Mouse (Mus musculus): ENCODE data around the gene Zfp3. TPM values are rescaled to one million over a fixed set of nuclear protein-coding genes. Genes with fewer than 3 reads are reported as not detected.
"Not testable (repeated sequence)": the region's sequence is repeated elsewhere in the genome, so short reads cannot be mapped to it uniquely, and the experiment has no call there.

Zfp3 gene
- total and polyA plus RNA-seq, 3 experiments = 2.8 to 12.8 (median 5.6) TPM

GRCm38 (mm10) chr11:70762641-70763040, 1.4 kb upstream of the Zfp3 start:
- Histone ChIP-seq H3K4me3 (ENCODE audit: low read depth, low read length) (no peak overlapping the region), H3K9me3 (replicated peaks) (no peaks in the 10 kb centered on the region), H3K36me3 (replicated peaks) (peaks cover 15% of the 10 kb centered on the region), H3K4me1 (ENCODE audit: insufficient read depth, low read depth, low read length) (peaks cover 22% of the 10 kb centered on the region), H3K27me3 (ENCODE audit: insufficient read depth, low read length) (peaks cover 12% of the 10 kb centered on the region)
- ATAC-seq (ENCODE audit: extremely low read depth, insufficient number of reproducible peaks, low FRiP score, poor library complexity, severe bottlenecking) (no peak), DNase-seq (ENCODE audit: low spot score) (no peak)
- no peak for TF ChIP-seq POLR2AphosphoS5 (IDR thresholded peaks at IDR 0.05; ENCODE audit: insufficient replicate concordance, low read depth, low read length)
- no peak for TF ChIP-seq TAL1 (conservative IDR thresholded peaks at IDR 0.05; ENCODE audit: low read depth, low read length)
- no peak for TF ChIP-seq GATA1 (IDR thresholded peaks at IDR 0.05; ENCODE audit: borderline replicate concordance, low read length)
- no peak for TF ChIP-seq GATA2 (IDR thresholded peaks at IDR 0.05; ENCODE audit: borderline replicate concordance, low read depth, low read length)
- no peak for TF ChIP-seq CTCF (IDR thresholded peaks at IDR 0.05; ENCODE audit: low read depth, low read length)

DNA sequence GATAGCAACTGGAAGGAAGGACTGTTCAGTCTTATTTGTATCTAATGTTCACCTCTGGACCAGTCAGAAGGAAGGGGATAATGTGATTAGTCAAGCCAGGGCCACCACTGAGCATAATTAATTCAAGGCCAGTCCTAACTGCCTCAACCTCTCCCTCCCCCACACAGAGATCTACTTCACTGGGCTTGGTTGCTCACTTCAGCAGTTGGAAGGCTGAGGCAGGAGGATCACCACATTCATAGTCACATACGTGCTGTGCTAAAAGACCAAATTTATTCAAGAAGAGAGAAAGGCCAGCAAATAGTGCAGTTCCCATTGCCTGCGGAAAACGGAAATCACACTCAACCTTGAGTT, 450 bp upstream of the Zfp3 start:
- peaks cover 23% of the 10 kb centered on the region for H3K36me3 ChIP-seq (replicated peaks)
- no peak for TF ChIP-seq TAL1 (conservative IDR thresholded peaks at IDR 0.05; ENCODE audit: low read depth, low read length)
- no peak for TF ChIP-seq GATA2 (IDR thresholded peaks at IDR 0.05; ENCODE audit: borderline replicate concordance, low read depth, low read length)
- TF ChIP-seq GATA1 (IDR thresholded peaks at IDR 0.05; ENCODE audit: borderline replicate concordance, low read length) = no peak
- no peak for TF ChIP-seq POLR2AphosphoS5 (IDR thresholded peaks at IDR 0.05; ENCODE audit: insufficient replicate concordance, low read depth, low read length)
- TF ChIP-seq CTCF (IDR thresholded peaks at IDR 0.05; ENCODE audit: low read depth, low read length) = no peak
- no peaks in the 10 kb centered on the region for H3K9me3 ChIP-seq (replicated peaks)
- peak overlapping the region; percentile 81 for H3K4me3 ChIP-seq (ENCODE audit: low read depth, low read length)
- ATAC-seq (ENCODE audit: extremely low read depth, insufficient number of reproducible peaks, low FRiP score, poor library complexity, severe bottlenecking) (no peak), DNase-seq (ENCODE audit: low spot score) (peak; percentile 7)
- H3K4me1 ChIP-seq (ENCODE audit: insufficient read depth, low read depth, low read length) = peaks cover 22% of the 10 kb centered on the region
- H3K27me3 ChIP-seq (ENCODE audit: insufficient read depth, low read length) = peaks cover 9% of the 10 kb centered on the region

GRCm38 (mm10) chr11:70765776-70766445, 1.9 kb downstream of the Zfp3 start:
- TF ChIP-seq TAL1 (conservative IDR thresholded peaks at IDR 0.05; ENCODE audit: low read depth, low read length) (no peak), CTCF (IDR thresholded peaks at IDR 0.05; ENCODE audit: low read depth, low read length) (no peak), GATA1 (IDR thresholded peaks at IDR 0.05; ENCODE audit: borderline replicate concordance, low read length) (no peak), GATA2 (IDR thresholded peaks at IDR 0.05; ENCODE audit: borderline replicate concordance, low read depth, low read length) (no peak), POLR2AphosphoS5 (IDR thresholded peaks at IDR 0.05; ENCODE audit: insufficient replicate concordance, low read depth, low read length) (no peak)
- no peak for ATAC-seq (ENCODE audit: extremely low read depth, insufficient number of reproducible peaks, low FRiP score, poor library complexity, severe bottlenecking)
- H3K4me1 ChIP-seq (ENCODE audit: insufficient read depth, low read depth, low read length) = peaks cover 22% of the 10 kb centered on the region

DNA sequence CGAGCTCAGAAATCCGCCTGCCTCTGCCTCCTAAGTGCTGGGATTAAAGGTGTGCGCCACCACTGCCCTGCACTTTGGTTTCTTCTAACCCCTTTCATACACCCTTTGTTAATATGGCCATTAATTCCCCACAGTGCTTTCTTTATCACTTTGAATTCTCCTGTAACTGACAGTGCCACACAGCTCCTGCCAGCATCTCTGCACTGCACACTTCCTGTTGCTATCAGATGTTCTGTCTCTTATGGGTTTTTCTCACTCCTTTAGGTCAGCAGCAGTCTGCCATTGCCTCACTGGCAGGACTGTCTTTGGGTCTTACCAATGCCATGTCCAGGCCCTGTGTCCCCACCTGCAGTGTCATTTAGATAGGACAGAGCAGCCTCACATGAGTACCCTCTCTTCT, 6.8 kb downstream of the Zfp3 start:
- Histone ChIP-seq H3K4me3 (ENCODE audit: low read depth, low read length) (no peak overlapping the region), H3K36me3 (replicated peaks) (peaks cover 63% of the 10 kb centered on the region), H3K9me3 (replicated peaks) (no peaks in the 10 kb centered on the region), H3K27me3 (ENCODE audit: insufficient read depth, low read length) (no peaks in the 10 kb centered on the region), H3K4me1 (ENCODE audit: insufficient read depth, low read depth, low read length) (peaks cover 4% of the 10 kb centered on the region)
- ATAC-seq (ENCODE audit: extremely low read depth, insufficient number of reproducible peaks, low FRiP score, poor library complexity, severe bottlenecking) = no peak
- DNase-seq (ENCODE audit: low spot score) = no peak
- TF ChIP-seq TAL1 (conservative IDR thresholded peaks at IDR 0.05; ENCODE audit: low read depth, low read length) = no peak
- no peak for TF ChIP-seq GATA1 (IDR thresholded peaks at IDR 0.05; ENCODE audit: borderline replicate concordance, low read length)
- TF ChIP-seq GATA2 (IDR thresholded peaks at IDR 0.05; ENCODE audit: borderline replicate concordance, low read depth, low read length) = no peak
- no peak for TF ChIP-seq POLR2AphosphoS5 (IDR thresholded peaks at IDR 0.05; ENCODE audit: insufficient replicate concordance, low read depth, low read length)
- no peak for TF ChIP-seq CTCF (IDR thresholded peaks at IDR 0.05; ENCODE audit: low read depth, low read length)

More at GRCm38 (mm10) chr11:70765776-70766445, 1.9 kb downstream of the Zfp3 start:
- Histone ChIP-seq H3K36me3 (replicated peaks) (peaks cover 33% of the 10 kb centered on the region), H3K9me3 (replicated peaks) (no peaks in the 10 kb centered on the region), H3K27me3 (ENCODE audit: insufficient read depth, low read length) (peaks cover 6% of the 10 kb centered on the region; the same call in 1 of the 2 replicates), H3K4me3 (ENCODE audit: low read depth, low read length) (no peak overlapping the region)
- no peak for DNase-seq (ENCODE audit: low spot score)

GRCm38 (mm10) chr11:70776830-70777571, 13.0 kb downstream of the Zfp3 start:
- Histone ChIP-seq H3K27me3 (ENCODE audit: insufficient read depth, low read length) (peaks cover 2% of the 10 kb centered on the region; the same call in 1 of the 2 replicates), H3K9me3 (replicated peaks) (no peaks in the 10 kb centered on the region), H3K4me1 (ENCODE audit: insufficient read depth, low read depth, low read length) (peaks cover 12% of the 10 kb centered on the region), H3K36me3 (replicated peaks) (peaks cover 21% of the 10 kb centered on the region), H3K4me3 (ENCODE audit: low read depth, low read length) (no peak overlapping the region; the same call in 1 of the 2 replicates)
- TF ChIP-seq POLR2AphosphoS5 (IDR thresholded peaks at IDR 0.05; ENCODE audit: insufficient replicate concordance, low read depth, low read length) (no peak), CTCF (IDR thresholded peaks at IDR 0.05; ENCODE audit: low read depth, low read length) (peak; percentile 78; the same call in 1 of the 2 replicates)
- DNase-seq (ENCODE audit: low spot score) (peak; percentile 53), ATAC-seq (ENCODE audit: extremely low read depth, insufficient number of reproducible peaks, low FRiP score, poor library complexity, severe bottlenecking) (peak; percentile 70)

GRCm38 (mm10) chr11:70777634-70778033, 13.6 kb downstream of the Zfp3 start:
- DNase-seq (ENCODE audit: low spot score) (no peak), ATAC-seq (ENCODE audit: extremely low read depth, insufficient number of reproducible peaks, low FRiP score, poor library complexity, severe bottlenecking) (no peak)
- TF ChIP-seq GATA2 (IDR thresholded peaks at IDR 0.05; ENCODE audit: borderline replicate concordance, low read depth, low read length) = no peak
- TF ChIP-seq GATA1 (IDR thresholded peaks at IDR 0.05; ENCODE audit: borderline replicate concordance, low read length) = no peak
- TF ChIP-seq CTCF (IDR thresholded peaks at IDR 0.05; ENCODE audit: low read depth, low read length) = no peak
- TF ChIP-seq TAL1 (conservative IDR thresholded peaks at IDR 0.05; ENCODE audit: low read depth, low read length) = no peak
- H3K27me3 ChIP-seq (ENCODE audit: insufficient read depth, low read length) = peaks cover 2% of the 10 kb centered on the region; the same call in 1 of the 2 replicates
- H3K4me3 ChIP-seq (ENCODE audit: low read depth, low read length) = no peak overlapping the region
- no peaks in the 10 kb centered on the region for H3K9me3 ChIP-seq (replicated peaks)
- peaks cover 12% of the 10 kb centered on the region for H3K4me1 ChIP-seq (ENCODE audit: insufficient read depth, low read depth, low read length)
- peaks cover 15% of the 10 kb centered on the region for H3K36me3 ChIP-seq (replicated peaks)

DNA sequence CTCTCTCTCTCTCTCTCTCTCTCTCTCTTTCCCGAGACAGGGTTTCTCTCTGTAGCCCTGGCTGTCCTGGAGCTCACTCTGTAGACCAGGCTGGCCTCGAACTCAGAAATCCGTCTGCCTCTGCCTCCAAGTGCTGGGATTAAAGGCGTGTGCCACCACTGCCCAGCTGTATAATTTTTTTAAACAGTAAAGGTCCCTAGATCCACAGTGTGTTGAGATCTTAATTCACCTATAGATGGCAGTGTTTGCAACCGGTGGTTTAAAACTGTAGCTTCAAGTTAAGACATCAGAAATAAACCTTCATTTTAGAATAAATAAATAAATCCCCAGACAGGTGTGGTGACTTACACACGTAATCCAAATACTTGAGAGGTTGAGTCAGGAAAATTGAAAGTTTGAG, 14.0 kb downstream of the Zfp3 start:
- not testable (repeated sequence) for H3K9me3 ChIP-seq (replicated peaks); H3K27me3 ChIP-seq (ENCODE audit: insufficient read depth, low read length); ATAC-seq (ENCODE audit: extremely low read depth, insufficient number of reproducible peaks, low FRiP score, poor library complexity, severe bottlenecking); H3K4me3 ChIP-seq (ENCODE audit: low read depth, low read length)
- Histone ChIP-seq H3K36me3 (replicated peaks) (peaks cover 14% of the 10 kb centered on the region), H3K4me1 (ENCODE audit: insufficient read depth, low read depth, low read length) (peaks cover 12% of the 10 kb centered on the region)
- DNase-seq (ENCODE audit: low spot score) = peak; percentile 31
